Mouse (Mus musculus): ENCODE results near the gene Clec3b.

DNA sequence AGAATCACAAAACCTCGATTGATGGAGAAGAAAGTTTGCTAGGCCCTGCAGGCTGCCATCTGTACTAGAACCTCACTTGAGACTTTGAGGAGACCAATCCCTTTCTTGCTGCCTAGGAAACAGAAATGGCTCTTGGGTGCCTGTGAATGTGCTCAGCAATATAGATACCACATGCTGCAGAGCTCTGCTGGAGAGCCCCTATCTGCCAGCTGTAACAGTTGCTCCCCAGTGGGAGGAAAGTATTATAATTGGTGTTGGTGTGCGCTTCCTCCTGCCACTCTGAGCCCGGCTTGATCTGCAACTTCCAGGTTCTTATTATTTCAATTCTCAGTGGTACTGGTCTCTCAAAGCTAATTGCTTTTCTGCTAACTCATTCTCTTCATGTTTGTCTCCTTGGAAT is 27.7 kb upstream of the Clec3b start:
- TF ChIP-seq POLR2A (IDR thresholded peaks at IDR 0.05; ENCODE audit: insufficient read depth, low read depth, low read length) (no peak), CTCF (IDR thresholded peaks at IDR 0.05; ENCODE audit: insufficient read depth, low read depth, low read length) (no peak)

Measured in olfactory bulb, adult 2 months (tissue).